Mouse (Mus musculus): ENCODE measurements around the gene Dnajb3.
"Not testable (repeated sequence)": the region's sequence is repeated elsewhere in the genome, so short reads cannot be mapped to it uniquely, and the experiment has no call there.

The Dnajb3 gene

DNA sequence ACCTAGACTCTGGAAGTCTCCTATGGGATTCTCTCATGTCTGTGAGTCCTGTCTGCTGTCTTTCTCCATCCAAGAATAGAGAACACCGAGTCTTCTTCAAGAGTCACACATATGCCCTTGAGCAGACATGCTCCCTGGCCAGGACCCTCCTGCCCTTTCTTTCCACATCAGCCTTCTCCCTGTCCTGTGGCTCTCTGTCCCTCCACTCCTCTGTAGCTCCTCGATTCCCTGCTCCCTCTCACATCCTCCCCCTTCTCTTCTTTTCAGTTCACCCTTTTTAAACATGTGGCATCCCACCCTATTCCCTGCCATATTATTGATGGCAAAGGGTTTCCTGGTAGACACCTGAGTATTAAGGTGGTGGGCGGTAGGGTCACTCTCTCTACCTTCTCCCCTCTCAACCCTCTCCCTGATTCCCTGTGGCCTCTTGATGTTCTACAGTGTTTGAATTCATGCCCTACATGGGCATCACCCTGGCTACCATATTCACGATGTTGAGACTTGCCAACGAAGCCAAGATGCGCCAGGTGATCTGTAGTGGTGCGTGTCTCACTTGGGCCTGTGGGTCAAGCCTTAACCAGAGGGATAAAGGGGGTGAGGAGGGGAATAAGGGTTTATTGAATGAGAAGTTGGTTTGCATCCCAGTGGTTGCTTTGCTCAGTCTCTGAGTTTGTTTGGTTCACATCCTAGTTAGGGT lies 26.4 kb upstream of the Dnajb3 start:
- DNase-seq, result peak; percentile 7

GRCm38 (mm10) chr1:88230981-88231802 lies 25.6 kb upstream of the Dnajb3 start:
- DNase-seq, result peak; percentile 5

- DNase-seq, result peak; percentile 11
Observed at GRCm38 (mm10) chr1:88230421-88230820, 24.8 kb upstream of the Dnajb3 start.

- peak; percentile 15 for DNase-seq
Observed at GRCm38 (mm10) chr1:88229986-88230385, 24.4 kb upstream of the Dnajb3 start.

- DNase-seq, result no peak
Observed at GRCm38 (mm10) chr1:88229566-88229965, 24.0 kb upstream of the Dnajb3 start.

DNA sequence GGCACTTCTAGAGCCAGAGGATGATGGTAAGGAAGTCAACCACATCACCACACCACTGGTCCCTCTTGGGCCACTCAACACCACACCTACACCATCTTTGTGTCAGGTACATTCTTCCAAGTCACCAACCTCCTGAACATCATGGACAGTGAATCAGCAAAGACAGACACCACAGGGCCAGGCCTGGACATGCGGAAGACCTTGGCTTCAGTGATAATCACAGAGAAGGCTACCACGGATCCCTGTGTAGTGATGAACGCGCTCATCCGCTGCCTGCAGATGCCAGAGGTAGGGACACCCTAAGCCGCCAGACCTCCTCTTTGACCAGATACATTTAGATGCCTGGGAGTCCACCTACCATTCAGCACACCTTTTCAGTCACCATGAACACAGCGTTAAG lies 22.5 kb upstream of the Dnajb3 start:
- DNase-seq, result peak; percentile 12

- peak; percentile 5 for DNase-seq
Observed at GRCm38 (mm10) chr1:88227482-88227881, 21.9 kb upstream of the Dnajb3 start.

GRCm38 (mm10) chr1:88226670-88227379 lies 21.2 kb upstream of the Dnajb3 start, which contains the start of gene Mroh2a:
Gene Mroh2a (plus strand): TSS chr1:88226986.
- peak; percentile 7 for DNase-seq

DNA sequence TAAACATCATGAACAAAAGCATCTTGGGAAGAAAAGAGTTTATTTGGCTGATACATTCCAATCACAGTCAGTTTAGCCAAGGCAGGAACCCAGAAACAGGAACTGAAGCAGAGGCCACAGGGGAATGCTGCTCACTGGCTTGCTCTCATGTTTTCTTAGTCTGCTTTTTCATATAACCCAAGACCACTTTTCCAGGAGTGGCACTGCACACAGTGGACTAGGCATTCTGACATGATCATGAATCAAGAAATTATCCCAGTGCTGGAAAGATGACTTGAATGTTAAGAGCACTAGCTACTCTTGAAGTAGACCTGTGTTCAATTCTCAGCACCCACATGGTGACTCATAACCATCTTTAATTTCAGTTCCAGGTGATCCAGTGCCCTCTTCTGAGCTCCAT lies 20.2 kb upstream of the Dnajb3 start:
- peak; percentile 6 for DNase-seq

- DNase-seq, result not testable (repeated sequence)
Observed at GRCm38 (mm10) chr1:88225301-88225700, 19.7 kb upstream of the Dnajb3 start.

DNA sequence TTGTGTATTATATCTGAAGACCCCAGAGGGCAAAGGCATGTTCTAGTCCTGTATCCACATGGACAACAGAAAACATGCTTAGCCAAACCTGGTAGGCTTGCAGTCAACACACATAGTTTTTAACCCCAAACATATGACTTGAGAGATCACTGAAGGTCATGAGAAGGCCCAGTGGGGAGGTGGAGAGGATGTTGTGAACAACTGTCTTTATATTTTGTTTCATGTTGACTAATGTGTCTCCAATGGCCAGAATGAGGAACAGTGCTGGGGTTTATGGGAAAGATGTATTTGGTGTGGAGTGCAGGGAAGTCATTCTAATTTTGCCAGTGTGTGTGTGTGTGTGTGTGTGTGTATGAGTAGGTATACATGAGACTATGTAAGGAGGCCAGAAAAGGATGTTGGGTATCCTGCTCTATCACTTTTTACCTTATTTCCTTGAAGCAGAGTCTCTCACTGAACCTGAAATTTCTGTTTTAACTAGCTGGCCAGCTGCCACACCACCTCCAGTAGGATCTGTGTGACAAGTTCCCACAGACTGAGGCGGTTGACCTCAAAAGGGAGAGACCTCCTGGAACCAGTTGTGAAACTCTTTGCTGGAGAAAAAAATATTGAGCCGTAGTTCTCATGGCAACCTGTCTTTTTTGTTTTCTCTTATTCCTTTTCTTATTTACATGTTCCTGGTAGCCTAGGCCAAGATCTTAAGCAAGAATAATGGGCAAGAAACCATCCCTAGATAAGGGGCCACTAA lies 18.6 kb upstream of the Dnajb3 start:
- DNase-seq, result peak; percentile 36

GRCm38 (mm10) chr1:88223591-88223990 lies 18.0 kb upstream of the Dnajb3 start:
- peak; percentile 11 for DNase-seq

GRCm38 (mm10) chr1:88223011-88223515 lies 17.5 kb upstream of the Dnajb3 start:
- not testable (repeated sequence) for DNase-seq

GRCm38 (mm10) chr1:88222216-88222615 lies 16.6 kb upstream of the Dnajb3 start:
- no peak for DNase-seq

- DNase-seq, result no peak
Observed at GRCm38 (mm10) chr1:88220336-88220735, 14.8 kb upstream of the Dnajb3 start.

DNA sequence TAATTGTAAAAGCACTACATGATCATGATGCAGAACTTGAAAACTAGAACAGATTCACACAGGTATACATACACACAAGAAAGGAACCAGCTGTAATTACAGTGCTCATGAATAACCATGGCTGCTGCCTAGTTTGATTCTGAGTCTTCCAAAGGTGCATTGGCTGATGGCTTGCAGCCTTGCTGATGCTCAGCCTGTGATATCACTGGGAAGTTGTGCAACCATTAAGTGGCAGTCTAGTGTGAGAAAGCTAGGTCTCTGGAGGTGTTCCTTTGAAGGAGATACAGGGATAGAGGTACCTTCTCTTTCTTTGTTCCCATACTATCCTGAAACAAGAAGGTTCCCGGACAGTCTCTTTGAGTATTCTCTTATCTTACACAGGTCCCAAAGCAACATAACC lies 13.5 kb upstream of the Dnajb3 start:
- DNase-seq, result no peak

GRCm38 (mm10) chr1:88218591-88218990 lies 13.0 kb upstream of the Dnajb3 start:
- no peak for DNase-seq

GRCm38 (mm10) chr1:88218051-88218450 lies 12.5 kb upstream of the Dnajb3 start:
- peak; percentile 19 for DNase-seq

DNA sequence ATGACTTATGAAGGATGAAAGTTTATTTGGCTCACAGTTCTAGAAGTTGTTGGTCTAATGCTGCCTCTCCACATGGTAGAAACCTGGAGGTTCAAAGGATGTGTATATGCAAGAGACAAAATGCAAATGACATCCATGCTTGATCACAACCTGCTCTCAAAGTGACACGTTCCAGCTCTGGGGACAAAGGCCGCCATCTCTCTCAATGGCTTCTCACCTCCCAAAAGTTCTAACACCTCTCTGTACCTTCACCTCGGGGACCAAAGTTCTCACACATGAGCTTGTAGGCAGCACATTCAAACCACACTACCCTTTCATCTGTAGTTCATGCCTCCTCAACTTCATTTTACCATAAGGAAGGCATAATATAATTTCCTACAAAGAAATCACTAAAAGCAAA lies 12.0 kb upstream of the Dnajb3 start:
- no peak for DNase-seq

DNA sequence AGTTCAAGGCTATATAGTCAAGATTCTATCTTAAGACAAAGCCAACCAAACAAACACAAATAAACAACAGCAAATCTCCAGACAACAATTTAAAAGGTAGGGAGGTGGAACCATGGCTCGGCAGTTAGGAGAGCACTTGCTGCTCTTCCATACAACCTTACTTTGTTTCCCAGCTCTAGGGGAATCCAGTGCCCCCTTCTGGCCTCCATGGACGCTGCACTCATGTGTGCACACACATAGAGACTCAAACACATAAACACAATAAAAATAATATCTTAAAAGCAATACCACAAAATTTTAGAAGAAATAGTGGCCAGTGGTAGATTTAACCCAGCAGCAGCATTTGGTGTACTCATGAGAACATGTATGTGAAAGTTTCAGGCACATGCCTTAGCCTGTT lies 11.6 kb upstream of the Dnajb3 start:
- peak; percentile 32 for DNase-seq

GRCm38 (mm10) chr1:88216551-88216950 lies 11.0 kb upstream of the Dnajb3 start:
- no peak for DNase-seq

All from kidney, postnatal 10 days (tissue).